Mouse (Mus musculus) limb, embryonic 12.5 days (tissue): ENCODE measurements around the gene Snapc1. TPM values are rescaled to one million over a fixed set of nuclear protein-coding genes. Genes with fewer than 3 reads are reported as not detected.
A peak's percentile ranks its signal among the peaks of the same experiment; 100 is the strongest.

Experiments
- ATAC-seq: fragments of 200-750 bp; cut with Nextera tagmentation; 2 replicates; pipeline ENCODE4 v1.8.0; 2017; ENCODE audit warnings: low read depth, moderate TSS enrichment; ENCODE audit not compliant: insufficient number of reproducible peaks, insufficient read depth, low FRiP score, low TSS enrichment
- H3K27ac ChIP-seq: fragments of 300-500 bp; sonication (generic); 2 replicates; pipeline ENCODE4 v1.5.1; 2016; ENCODE audit warnings: mild to moderate bottlenecking, moderate library complexity
- H3K27me3 ChIP-seq: fragments of 300-500 bp; sonication (generic); 2 replicates; pipeline ENCODE4 v1.6.1; 2016; ENCODE audit warnings: mild to moderate bottlenecking, moderate library complexity
- H3K36me3 ChIP-seq: fragments of 300-500 bp; sonication (generic); 2 replicates; pipeline ENCODE4 v1.6.1; 2016; ENCODE audit warnings: mild to moderate bottlenecking, moderate library complexity
- H3K4me1 ChIP-seq: fragments of 300-500 bp; sonication (generic); replicated peaks from 2 replicates; pipeline ENCODE4 v1.6.1; 2016
- H3K4me2 ChIP-seq: fragments of 300-500 bp; sonication (generic); 2 replicates; pipeline ENCODE4 v1.6.1; 2016; ENCODE audit warnings: mild to moderate bottlenecking, moderate library complexity
- H3K4me3 ChIP-seq: fragments of 300-500 bp; sonication (generic); replicated peaks from 2 replicates; pipeline ENCODE4 v1.5.1; 2016; ENCODE audit warnings: mild to moderate bottlenecking
- H3K9ac ChIP-seq: fragments of 300-500 bp; sonication (generic); replicated peaks from 2 replicates; pipeline ENCODE4 v1.6.1; 2016; ENCODE audit warnings: mild to moderate bottlenecking, moderate library complexity
- H3K9me3 ChIP-seq: fragments of 300-500 bp; sonication (generic); 2 replicates; pipeline ENCODE4 v1.6.1; 2016; ENCODE audit warnings: mild to moderate bottlenecking, moderate library complexity
- WGBS: fragments of 180-500 bp; shearing (Covaris S2); methylation state at CpG from one replicate; pipeline ENCODE4 v1.1.7; 2016; 5-methylcytosine and 5-hydroxymethylcytosine counted together
- polyA plus RNA-seq: library from polyadenylated mRNA; unstranded; fragments of >200 nt; fragmentation: Nextera tagmentation; extraction: Ambion mirVana; gene quantifications from 2 replicates; pipeline ENCODE4 v1.2.1, GENCODE M21; 2016

Snapc1 gene
- polyA plus RNA-seq, 1 experiment from 2014 or later, result 23.0 TPM

GRCm38 (mm10) chr12:73953420-73954186 is 10.7 kb upstream of the Snapc1 start:
- Histone ChIP-seq H3K4me2 (peak overlapping the region; percentile 61), H3K9me3 (no peaks in the 10 kb centered on the region), H3K4me1 (peaks cover 9% of the 10 kb centered on the region), H3K4me3 (peak overlapping the region; percentile 35), H3K27me3 (peaks cover 10% of the 10 kb centered on the region), H3K36me3 (peaks cover 1% of the 10 kb centered on the region; the same call in 1 of the 2 replicates), H3K27ac (no peak overlapping the region), H3K9ac (no peak overlapping the region)
- WGBS, result 49% methylated on average over 14 of the region's 14 CpGs
- ATAC-seq, result no peak

- no peak overlapping the region for H3K9ac ChIP-seq
- H3K36me3 ChIP-seq, result no peaks in the 10 kb centered on the region
- H3K27ac ChIP-seq, result no peak overlapping the region
- peaks cover 1% of the 10 kb centered on the region; the same call in 1 of the 2 replicates for H3K27me3 ChIP-seq
- WGBS, result 77% methylated on average over 5 of the region's 5 CpGs
- H3K4me3 ChIP-seq, result no peak overlapping the region
- no peak for ATAC-seq
- no peaks in the 10 kb centered on the region for H3K9me3 ChIP-seq
- peaks cover 3% of the 10 kb centered on the region; the same call in 1 of the 2 replicates for H3K4me1 ChIP-seq
- no peak overlapping the region for H3K4me2 ChIP-seq
Observed at GRCm38 (mm10) chr12:73954785-73955184, 9.5 kb upstream of the Snapc1 start.

- Histone ChIP-seq H3K36me3 (no peaks in the 10 kb centered on the region), H3K4me1 (0 out of 2 replicates have a peak, but pooled peaks cover 2% of the 10 kb centered on the region), H3K9ac (no peak overlapping the region), H3K4me3 (no peak overlapping the region), H3K27ac (no peak overlapping the region), H3K27me3 (no peaks in the 10 kb centered on the region), H3K9me3 (no peaks in the 10 kb centered on the region), H3K4me2 (no peak overlapping the region)
- WGBS, result 91% methylated on average over 3 of the region's 3 CpGs
- no peak for ATAC-seq
Observed at GRCm38 (mm10) chr12:73957676-73958075, 6.6 kb upstream of the Snapc1 start.

- no peak overlapping the region for H3K27ac ChIP-seq
Observed at GRCm38 (mm10) chr12:73958830-73959229, 5.5 kb upstream of the Snapc1 start.

GRCm38 (mm10) chr12:73969142-73969541 is 4.9 kb downstream of the Snapc1 start:
- Histone ChIP-seq H3K27me3 (no peaks in the 10 kb centered on the region), H3K27ac (no peak overlapping the region), H3K4me2 (no peak overlapping the region), H3K4me3 (no peak overlapping the region), H3K9me3 (peaks cover 7% of the 10 kb centered on the region; the same call in 1 of the 2 replicates), H3K36me3 (peaks cover 62% of the 10 kb centered on the region), H3K9ac (no peak overlapping the region), H3K4me1 (peaks cover 7% of the 10 kb centered on the region)
- no peak for ATAC-seq
- 96% methylated on average over 8 of the region's 8 CpGs for WGBS

More at GRCm38 (mm10) chr12:73958830-73959229, 5.5 kb upstream of the Snapc1 start:
- Histone ChIP-seq H3K4me2 (no peak overlapping the region), H3K9ac (no peak overlapping the region), H3K9me3 (no peaks in the 10 kb centered on the region), H3K27me3 (no peaks in the 10 kb centered on the region), H3K4me1 (0 out of 2 replicates have a peak, but pooled peaks cover under 1% of the 10 kb centered on the region), H3K4me3 (no peak overlapping the region), H3K36me3 (no peaks in the 10 kb centered on the region)
- no peak for ATAC-seq
- WGBS, result 81% methylated on average over 2 of the region's 2 CpGs

- Histone ChIP-seq H3K4me1 (no peaks in the 10 kb centered on the region), H3K9ac (no peak overlapping the region), H3K4me2 (no peak overlapping the region), H3K27me3 (no peaks in the 10 kb centered on the region), H3K27ac (no peak overlapping the region), H3K4me3 (no peak overlapping the region), H3K36me3 (peaks cover 87% of the 10 kb centered on the region), H3K9me3 (peaks cover 7% of the 10 kb centered on the region; the same call in 1 of the 2 replicates)
- ATAC-seq, result no peak
- WGBS, result 88% methylated on average over 6 of the region's 6 CpGs
Observed at GRCm38 (mm10) chr12:73974584-73974983, 10.3 kb downstream of the Snapc1 start.

- H3K36me3 ChIP-seq, result peaks cover 80% of the 10 kb centered on the region
- WGBS, result 90% methylated on average over 3 of the region's 3 CpGs
- H3K27me3 ChIP-seq, result no peaks in the 10 kb centered on the region
- no peak overlapping the region for H3K27ac ChIP-seq
- no peaks in the 10 kb centered on the region for H3K4me1 ChIP-seq
- no peak overlapping the region for H3K4me3 ChIP-seq
- H3K9ac ChIP-seq, result no peak overlapping the region
- no peaks in the 10 kb centered on the region for H3K9me3 ChIP-seq
- no peak overlapping the region for H3K4me2 ChIP-seq
- no peak for ATAC-seq
Observed at GRCm38 (mm10) chr12:73978144-73978543, 13.9 kb downstream of the Snapc1 start.

- ATAC-seq, result no peak
- Histone ChIP-seq H3K4me1 (no peaks in the 10 kb centered on the region), H3K4me2 (no peak overlapping the region)
Observed at GRCm38 (mm10) chr12:73979667-73980066, 15.4 kb downstream of the Snapc1 start.

GRCm38 (mm10) chr12:73982533-73982932 is 18.3 kb downstream of the Snapc1 start:
- no peak for ATAC-seq
- Histone ChIP-seq H3K9me3 (no peaks in the 10 kb centered on the region), H3K4me3 (no peak overlapping the region), H3K36me3 (peaks cover 78% of the 10 kb centered on the region), H3K9ac (no peak overlapping the region), H3K4me1 (no peaks in the 10 kb centered on the region), H3K4me2 (no peak overlapping the region), H3K27ac (no peak overlapping the region), H3K27me3 (no peaks in the 10 kb centered on the region)
- WGBS, result 84% methylated on average over 14 of the region's 14 CpGs

More at GRCm38 (mm10) chr12:73979667-73980066, 15.4 kb downstream of the Snapc1 start:
- H3K4me3 ChIP-seq, result no peak overlapping the region
- H3K27me3 ChIP-seq, result no peaks in the 10 kb centered on the region
- no peaks in the 10 kb centered on the region for H3K9me3 ChIP-seq
- H3K9ac ChIP-seq, result no peak overlapping the region
- H3K27ac ChIP-seq, result no peak overlapping the region
- 94% methylated on average over 5 of the region's 5 CpGs for WGBS
- peaks cover 82% of the 10 kb centered on the region for H3K36me3 ChIP-seq

GRCm38 (mm10) chr12:73986299-73986698 is 22.0 kb downstream of the Snapc1 start:
- no peak for ATAC-seq
- Histone ChIP-seq H3K4me2 (no peak overlapping the region), H3K9me3 (no peaks in the 10 kb centered on the region), H3K4me1 (no peaks in the 10 kb centered on the region), H3K4me3 (no peak overlapping the region), H3K27me3 (no peaks in the 10 kb centered on the region), H3K9ac (no peak overlapping the region), H3K27ac (no peak overlapping the region), H3K36me3 (peaks cover 43% of the 10 kb centered on the region)
- 88% methylated on average over 7 of the region's 7 CpGs for WGBS

- H3K4me1 ChIP-seq, result no peaks in the 10 kb centered on the region
- H3K27ac ChIP-seq, result no peak overlapping the region
- H3K4me3 ChIP-seq, result no peak overlapping the region
- H3K9me3 ChIP-seq, result no peaks in the 10 kb centered on the region
- peaks cover 27% of the 10 kb centered on the region for H3K36me3 ChIP-seq
- H3K27me3 ChIP-seq, result no peaks in the 10 kb centered on the region
- no peak for ATAC-seq
- 83% methylated on average over 4 of the region's 4 CpGs for WGBS
- H3K4me2 ChIP-seq, result no peak overlapping the region
- no peak overlapping the region for H3K9ac ChIP-seq
Observed at GRCm38 (mm10) chr12:73988393-73989008, 24.2 kb downstream of the Snapc1 start.
